ENCODE assay signal across 16 mouse cellular contexts in the genomic region with DNA sequence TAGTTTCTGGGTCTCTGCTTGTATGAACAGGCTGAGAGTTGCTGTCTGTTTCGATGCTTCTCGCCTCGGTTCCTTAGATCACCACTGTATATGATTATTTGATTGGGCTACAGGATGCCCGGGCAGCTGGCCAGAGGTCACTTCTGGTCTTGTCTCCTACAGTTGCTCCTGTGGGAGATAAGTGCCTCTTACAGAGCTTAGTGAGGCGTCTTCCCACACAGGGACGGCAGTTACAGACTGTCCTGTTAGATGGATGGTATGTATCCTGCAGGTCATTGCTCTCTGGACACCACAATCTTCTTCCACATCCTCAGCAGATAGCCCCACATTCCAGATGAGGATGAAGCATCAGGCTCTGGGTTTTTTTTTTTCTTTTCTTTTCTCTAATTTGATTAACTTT.
"Had no signal": no experiment of that assay in that cellular context is flagged by ENCODE, and none has a peak within 500 bp of the region (broad histone marks: within the 10 kb centered on the region; RNA-seq: fewer than 3 reads in every experiment).

No protein-coding gene starts in this region.

- DNase-seq: retina, postnatal 1 day; right cerebral cortex, adult 18-20 months; right cerebral cortex, postnatal 14 days; right cerebral cortex, postnatal 25 days; right cerebral cortex, postnatal 4 days; spleen, adult 18-20 months; thymus, adult 18-20 months; thymus, adult 2 months; thymus, postnatal 14 days; thymus, postnatal 25 days; thymus, postnatal 36 days; thymus, postnatal 4 days had no signal

- H3K4me3 ChIP-seq: neural tube, embryonic 13.5 days; neural tube, embryonic 15.5 days; stomach, embryonic 15.5 days had no signal

- H3K4me1 ChIP-seq: neural tube, embryonic 13.5 days; neural tube, embryonic 15.5 days; stomach, embryonic 15.5 days had no signal

- H3K9me3 ChIP-seq: neural tube, embryonic 13.5 days; neural tube, embryonic 15.5 days; stomach, embryonic 15.5 days had no signal

- H3K4me2 ChIP-seq: neural tube, embryonic 13.5 days; neural tube, embryonic 15.5 days; stomach, embryonic 15.5 days had no signal

- H3K27me3 ChIP-seq: neural tube, embryonic 13.5 days; neural tube, embryonic 15.5 days; stomach, embryonic 15.5 days had no signal

- H3K9ac ChIP-seq: neural tube, embryonic 13.5 days; neural tube, embryonic 15.5 days; stomach, embryonic 15.5 days had no signal

- H3K36me3 ChIP-seq: neural tube, embryonic 13.5 days; neural tube, embryonic 15.5 days; stomach, embryonic 15.5 days had no signal

- H3K27ac ChIP-seq: neural tube, embryonic 13.5 days; neural tube, embryonic 15.5 days; stomach, embryonic 15.5 days; stomach, postnatal 0 days had no signal
